Mouse (Mus musculus) megakaryocyte, embryonic 14.5 days (primary cell): ENCODE results near the gene Srm. TPM values are rescaled to one million over a fixed set of nuclear protein-coding genes. Genes with fewer than 3 reads are reported as not detected.

Source experiments
- H3K27me3 ChIP-seq: replicated peaks from 2 replicates; pipeline ENCODE3; 2012; ENCODE audit warnings: inconsistent platforms
- H3K36me3 ChIP-seq: replicated peaks from 2 replicates; pipeline ENCODE3; 2012; ENCODE audit warnings: low read length, inconsistent platforms, mixed read lengths
- H3K4me1 ChIP-seq: 2 replicates; pipeline ENCODE4 v1.6.1; 2012; ENCODE audit warnings: inconsistent platforms
- H3K4me3 ChIP-seq: replicated peaks from 2 replicates; pipeline ENCODE3; 2012; ENCODE audit warnings: moderate library complexity, mild to moderate bottlenecking, inconsistent platforms
- H3K9me3 ChIP-seq: 2 replicates; pipeline ENCODE4 v1.6.1; 2012; ENCODE audit warnings: inconsistent platforms
- FLI1 ChIP-seq: IDR thresholded peaks from 2 replicates; pipeline ENCODE4 v1.6.1; 2012; ENCODE audit warnings: low read length, inconsistent platforms, mixed read lengths
- GATA1 ChIP-seq: IDR thresholded peaks from 3 replicates; pipeline ENCODE4 v1.6.1; 2012; ENCODE audit warnings: mixed read lengths, low read length, inconsistent platforms, borderline replicate concordance
- polyA plus RNA-seq: library from polyadenylated mRNA; stranded (reverse); fragments of >175 nt; gene quantifications from 2 replicates; pipeline ENCODE4 v1.2.3, GENCODE M21; 2012; ENCODE audit warnings: low replicate concordance; ENCODE audit not compliant: insufficient read depth

Srm gene
- polyA plus RNA-seq, 1 experiment, result 215 TPM

GRCm38 (mm10) chr4:148644157-148644511, 52.8 kb downstream of the Srm start:
- H3K4me1 ChIP-seq, result peaks cover 28% of the 10 kb centered on the region
- peaks cover 2% of the 10 kb centered on the region for H3K27me3 ChIP-seq
- no peaks in the 10 kb centered on the region for H3K9me3 ChIP-seq
- H3K4me3 ChIP-seq, result peak overlapping the region; percentile 91
- H3K36me3 ChIP-seq, result no peaks in the 10 kb centered on the region
- TF ChIP-seq FLI1 (no peak), GATA1 (no peak)

Other genes with a start within 250 kb of the Srm start
- 3.4 and 4.2 TPM in 2 replicates for gene Ubiad1, start 146.7 kb upstream of the Srm start, polyA plus RNA-seq
- gene Mtor, start 142.9 kb upstream of the Srm start, polyA plus RNA-seq, result 2.0 and 3.8 TPM in 2 replicates
- gene Angptl7, start 91.0 kb upstream of the Srm start, polyA plus RNA-seq, result 0.07 TPM in 1 of 2 replicates, not detected in the other
- 15.4 and 23.5 TPM in 2 replicates for gene Exosc10, start 33.1 kb upstream of the Srm start, polyA plus RNA-seq
- gene Masp2, start 11.1 kb downstream of the Srm start, polyA plus RNA-seq, result not detected in 2 replicates
- 18.5 TPM in 1 of 2 replicates, not detected in the other for gene Tardbp, start 35.5 kb downstream of the Srm start, polyA plus RNA-seq
- gene Gm572, start 51.8 kb downstream of the Srm start, polyA plus RNA-seq, result not detected in 2 replicates
- 0.54 and 0.61 TPM in 2 replicates for gene Casz1, start 212.9 kb downstream of the Srm start, polyA plus RNA-seq